Mouse (Mus musculus) ES-Bruce4 (cell line): ENCODE measurements around the gene Rcc1.

Source experiments
- CTCF ChIP-seq: IDR thresholded peaks from one replicate; pipeline ENCODE4 v1.8.1; 2011; ENCODE audit warnings: low read depth, low read length
- POLR2A ChIP-seq: IDR thresholded peaks from one replicate; pipeline ENCODE4 v1.8.1; 2011; ENCODE audit warnings: low read length; ENCODE audit not compliant: insufficient read depth

GRCm38 (mm10) chr4:132311801-132312200 is 41.6 kb downstream of the Rcc1 start:
- TF ChIP-seq CTCF (no peak), POLR2A (no peak)
